17 mouse cellular contexts compared by ENCODE assay signal in the genomic region with DNA sequence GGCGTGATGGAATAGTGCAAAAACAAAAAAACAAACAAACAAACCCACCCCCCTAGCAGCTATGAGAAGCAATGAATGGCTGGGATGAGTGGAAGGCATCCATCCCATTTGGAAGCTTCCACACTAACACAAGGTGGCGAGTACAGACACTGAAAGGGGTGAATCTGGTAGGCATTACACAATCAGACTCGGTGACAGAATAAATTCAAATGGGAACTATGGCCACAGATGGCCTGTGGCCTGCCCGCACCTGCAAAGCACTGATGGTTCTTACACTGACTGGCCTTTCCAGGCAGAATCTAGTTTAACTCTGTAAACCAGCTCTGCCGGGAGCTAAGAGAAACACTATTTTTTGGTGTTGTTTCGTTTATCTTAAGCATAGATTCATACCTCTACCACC. TPM values are rescaled to one million over a fixed set of nuclear protein-coding genes. Genes with fewer than 3 reads are reported as not detected.
A peak's percentile ranks its signal among the peaks of the same experiment; 100 is the strongest.
DNase-seq lines count a peak whose midpoint lies in the region; ATAC-seq and TF ChIP-seq lines count a peak whose summit lies in the region.
"Had no signal": no experiment of that assay in that cellular context is flagged by ENCODE, and none has a peak within 500 bp of the region (broad histone marks: within the 10 kb centered on the region; RNA-seq: fewer than 3 reads in every experiment).

No protein-coding gene starts in this region.

- TF ChIP-seq CTCF in kidney, adult 2 months (conservative IDR thresholded peaks at IDR 0.05; ENCODE audit: insufficient read depth, insufficient read length, low read depth, low read length) = no peak

- H3K27me3 ChIP-seq in midbrain, embryonic 16.5 days (ENCODE audit: control insufficient read depth, insufficient read depth, low read depth, low read length) = no peaks in the 10 kb centered on the region
- H3K27me3 ChIP-seq in kidney, adult 2 months (replicated peaks; ENCODE audit: control insufficient read depth, insufficient read depth, low read length) = no peaks in the 10 kb centered on the region; the same call in 1 of the 2 replicates

- no peak for TF ChIP-seq POLR2A in kidney, adult 2 months (IDR thresholded peaks at IDR 0.05; ENCODE audit: low read depth, low read length)

- H3K4me3 ChIP-seq in midbrain, embryonic 16.5 days (ENCODE audit: low read depth, low read length) = peak overlapping the region; percentile 94
- no peak overlapping the region for H3K4me3 ChIP-seq in kidney, adult 2 months (ENCODE audit: insufficient read depth, low read depth, low read length)
- H3K4me3 ChIP-seq: embryonic facial prominence, embryonic 15.5 days had no signal

- DNase-seq in cerebellum, adult 11-12 months = peak; percentile 47
- no peak for DNase-seq in cerebellum, adult 11 months
- DNase-seq in layer of hippocampus, postnatal 14 days (ENCODE audit: low spot score in 2 of 2) = peak; percentile 6 to 41
- no peak for DNase-seq in layer of hippocampus, adult 9-10 months (ENCODE audit: low spot score)
- peak; percentile 46 to 55 for DNase-seq in cerebellum, postnatal 25 days
- DNase-seq in thymus, adult 18-20 months = no peak
- DNase-seq in kidney, adult 2 months = no peak
- DNase-seq: adrenal gland, postnatal 25 days; kidney, postnatal 4 days; lung, postnatal 36 days had no signal

- no peaks in the 10 kb centered on the region for H3K36me3 ChIP-seq in midbrain, embryonic 16.5 days (ENCODE audit: control insufficient read depth, insufficient read depth, low read length)
- no peaks in the 10 kb centered on the region for H3K36me3 ChIP-seq in kidney, adult 2 months (ENCODE audit: control insufficient read depth, insufficient read depth, low read length)
- H3K36me3 ChIP-seq: embryonic facial prominence, embryonic 15.5 days had no signal

- H3K4me1 ChIP-seq in midbrain, embryonic 16.5 days (ENCODE audit: control insufficient read depth, insufficient read depth, low read length) = peaks cover 28% of the 10 kb centered on the region
- peaks cover 3% of the 10 kb centered on the region for H3K4me1 ChIP-seq in kidney, adult 2 months (ENCODE audit: control insufficient read depth, insufficient read depth, low read length)
- H3K4me1 ChIP-seq: embryonic facial prominence, embryonic 15.5 days had no signal

- H3K9ac ChIP-seq in midbrain, embryonic 16.5 days (ENCODE audit: low read depth, low read length) = peak overlapping the region; percentile 34; the same call in 1 of the 2 replicates
- H3K9ac ChIP-seq: embryonic facial prominence, embryonic 15.5 days; liver, embryonic 14.5 days had no signal

- ATAC-seq in midbrain, embryonic 16.5 days = no peak
- ATAC-seq: intestine, embryonic 16.5 days had no signal

- no peaks in the 10 kb centered on the region for H3K9me3 ChIP-seq in midbrain, embryonic 16.5 days (replicated peaks; ENCODE audit: control insufficient read depth, low read length, poor library complexity, severe bottlenecking)
- H3K9me3 ChIP-seq: embryonic facial prominence, embryonic 15.5 days had no signal

- H3K27ac ChIP-seq in midbrain, embryonic 16.5 days (ENCODE audit: low read length) = no peak overlapping the region
- H3K27ac ChIP-seq in kidney, adult 2 months (ENCODE audit: insufficient read depth, low read depth, low read length) = no peak overlapping the region
- H3K27ac ChIP-seq: embryonic facial prominence, embryonic 15.5 days; liver, embryonic 14.5 days had no signal

- H3K4me2 ChIP-seq in midbrain, embryonic 16.5 days (ENCODE audit: low read length) = peak overlapping the region; percentile 70
- H3K4me2 ChIP-seq: embryonic facial prominence, embryonic 15.5 days had no signal

- 83% methylated on average over 6 of the region's 6 CpGs for WGBS in midbrain, embryonic 16.5 days
- 85% methylated on average over 6 of the region's 6 CpGs for WGBS in kidney, adult 2 months

RNA-seq across cellular contexts. Expression of a gene that starts 2.1 kb away (rescaled TPM):
- total RNA-seq in layer of hippocampus, postnatal 14 days (2021) = 100 to 1,000 TPM; 225 to 231 TPM
- polyA plus RNA-seq in midbrain, embryonic 16.5 days (2015; fragmentation: Nextera tagmentation; extraction: Ambion mirVana) = 53.4 and 59.3 TPM in 2 replicates
- polyA plus RNA-seq in kidney, adult 2 months (2012; rRNA removed) = 8.9 and 10.4 TPM in 2 replicates

RNA-seq across cellular contexts. Expression of a gene that starts 39.5 kb away (rescaled TPM):
- total RNA-seq in layer of hippocampus, postnatal 14 days (2021) = under 1 TPM in 1 of 2 experiments, not detected in 1; 0.18 TPM
- not detected in 2 replicates for polyA plus RNA-seq in midbrain, embryonic 16.5 days (2015; fragmentation: Nextera tagmentation; extraction: Ambion mirVana)
- polyA plus RNA-seq in kidney, adult 2 months (2012; rRNA removed) = not detected in 2 replicates
- total RNA-seq: adrenal gland, postnatal 25 days; left cerebral cortex, postnatal 14 days had no signal
- polyA plus RNA-seq: gonadal fat pad, adult 2 months; heart, postnatal 0 days; intestine, embryonic 16.5 days; liver, embryonic 14.5 days had no signal

Comparison
In these comparisons a context has a peak if more than half of its experiments do, and no peak if none do; other contexts are left out.
1. DNase-seq: peak in cerebellum, adult 11-12 months (single experiment), layer of hippocampus, postnatal 14 days (2 of 2) and cerebellum, postnatal 25 days (2 of 2); none in cerebellum, adult 11 months (single experiment), layer of hippocampus, adult 9-10 months (single experiment), thymus, adult 18-20 months (0 of 2) and kidney, adult 2 months (single experiment).